Mouse (Mus musculus) lung, postnatal 10 days (tissue): ENCODE data around the gene Rbm47.

Experiments
- DNase-seq: peaks from one replicate; pipeline ENCODE4 v3.0.0; 2021

The Rbm47 gene

GRCm38 (mm10) chr5:66083350-66083749, 89.6 kb downstream of the Rbm47 start:
- DNase-seq, result peak; percentile 73

- DNase-seq, result no peak
Measured at GRCm38 (mm10) chr5:66082229-66082572, 90.7 kb downstream of the Rbm47 start.

DNA sequence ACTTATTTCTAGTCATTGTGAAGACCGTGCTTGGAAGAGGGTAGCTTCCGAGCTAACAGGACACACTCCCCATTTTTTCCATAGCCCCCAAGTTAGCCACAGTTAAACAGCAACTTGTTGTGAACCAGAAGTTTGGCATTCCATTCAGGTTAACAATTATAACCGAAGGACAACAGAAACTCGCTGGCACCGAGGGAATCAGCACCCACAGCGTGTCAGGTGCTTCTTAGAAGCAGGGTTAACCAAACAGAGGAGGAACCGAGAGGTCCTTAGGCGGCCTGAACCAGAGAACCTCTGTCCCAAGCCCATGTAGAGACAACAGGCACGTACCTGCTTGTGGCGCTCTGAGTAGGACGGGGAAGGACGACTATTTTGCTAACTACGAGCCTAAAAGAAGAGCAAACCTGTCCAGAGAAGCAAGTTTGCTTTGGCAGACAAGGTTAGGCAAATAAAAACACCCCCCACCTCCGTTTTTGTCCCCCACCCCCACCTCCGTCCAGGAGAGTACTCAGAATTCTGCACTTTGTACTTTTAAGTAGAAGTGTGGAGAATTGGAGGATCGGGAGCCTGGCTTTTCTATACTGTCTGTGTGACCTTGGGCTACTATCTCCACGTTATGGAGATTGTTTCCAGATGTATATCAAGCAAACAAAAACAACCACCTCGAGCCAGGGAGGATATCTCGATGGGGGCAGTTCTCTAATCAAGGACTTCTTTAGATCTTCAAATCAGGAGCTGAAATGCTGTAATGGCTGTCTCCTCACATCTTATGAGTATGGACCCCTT, 91.3 kb downstream of the Rbm47 start:
- no peak for DNase-seq

DNA sequence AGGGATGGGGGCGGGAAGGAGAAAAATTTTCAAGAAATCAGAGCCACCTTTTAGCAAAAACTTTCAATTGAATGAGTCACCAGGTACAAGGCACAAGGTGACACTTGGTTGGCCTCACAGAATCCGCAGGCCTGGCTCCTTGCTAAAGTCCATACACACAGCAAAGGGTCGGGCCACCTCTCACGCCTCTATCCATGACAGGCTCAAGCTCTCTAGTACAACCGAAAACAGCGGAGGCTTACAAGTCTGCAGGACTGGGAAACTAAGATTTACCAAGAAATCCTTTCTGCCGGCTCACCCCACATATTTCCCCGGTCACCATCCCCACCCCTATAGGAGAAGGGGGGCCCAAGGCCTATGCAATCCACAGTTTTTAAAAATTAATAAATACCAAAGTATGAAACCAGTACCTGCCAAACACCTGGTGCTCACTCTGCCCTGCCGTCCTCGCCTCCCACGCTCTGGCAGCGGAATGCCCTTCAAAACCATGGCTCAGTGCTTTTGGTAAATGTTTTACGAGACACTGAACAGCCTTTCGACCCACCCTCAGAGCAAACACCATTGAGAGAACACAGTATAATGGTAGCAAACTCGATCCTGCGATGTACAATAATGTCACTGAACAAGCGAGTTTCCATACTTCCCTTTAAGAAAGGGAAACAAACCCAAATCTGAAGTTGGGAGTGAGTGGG, 92.2 kb downstream of the Rbm47 start:
- DNase-seq, result peak; percentile 43

GRCm38 (mm10) chr5:66079358-66080179, 93.3 kb downstream of the Rbm47 start:
- DNase-seq, result no peak

DNA sequence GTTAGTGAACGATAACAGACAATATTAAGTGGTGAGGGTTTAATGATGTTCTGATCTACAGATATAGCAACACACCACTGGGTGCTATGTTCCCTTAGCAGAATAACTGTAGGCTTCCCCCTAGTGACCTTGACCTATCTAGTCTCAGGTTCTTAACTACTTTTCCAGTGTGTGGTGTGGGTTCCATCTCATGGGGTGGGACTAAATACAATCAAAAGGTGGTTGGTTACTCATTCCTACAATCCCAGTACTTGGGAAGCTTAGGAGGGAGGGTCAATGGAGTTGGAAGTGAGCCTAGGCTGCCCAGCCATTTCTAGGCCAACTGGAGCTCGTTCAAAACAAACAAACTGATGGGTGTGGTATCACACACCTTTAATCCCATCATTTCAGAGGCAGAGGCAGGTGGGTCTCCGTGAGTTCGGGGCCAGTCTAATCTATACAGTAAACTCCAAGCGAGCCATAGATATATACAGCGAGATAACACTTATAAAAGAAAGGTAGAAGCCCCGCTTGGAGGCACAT, 94.4 kb downstream of the Rbm47 start:
- no peak for DNase-seq

DNA sequence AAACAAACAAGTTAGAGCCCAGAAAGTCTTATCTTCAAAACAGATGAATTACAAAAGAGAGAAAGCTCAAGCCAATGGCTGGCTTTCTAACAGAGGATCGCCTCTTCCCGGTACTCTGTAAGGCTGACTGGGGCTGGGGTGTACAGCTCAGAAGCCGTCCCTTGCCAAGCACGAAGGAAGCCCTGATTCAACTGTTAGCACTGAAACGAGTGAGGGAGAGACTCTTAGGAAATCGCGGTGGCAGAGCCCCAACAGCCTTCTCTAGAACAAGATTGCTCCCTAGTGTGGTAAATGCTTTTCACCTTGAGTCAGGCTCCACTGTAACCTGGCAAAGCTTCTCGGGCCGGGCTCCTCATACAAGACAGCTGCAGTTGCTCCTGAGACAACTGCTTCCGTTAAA, 95.5 kb downstream of the Rbm47 start:
- peak; percentile 76 for DNase-seq

DNA sequence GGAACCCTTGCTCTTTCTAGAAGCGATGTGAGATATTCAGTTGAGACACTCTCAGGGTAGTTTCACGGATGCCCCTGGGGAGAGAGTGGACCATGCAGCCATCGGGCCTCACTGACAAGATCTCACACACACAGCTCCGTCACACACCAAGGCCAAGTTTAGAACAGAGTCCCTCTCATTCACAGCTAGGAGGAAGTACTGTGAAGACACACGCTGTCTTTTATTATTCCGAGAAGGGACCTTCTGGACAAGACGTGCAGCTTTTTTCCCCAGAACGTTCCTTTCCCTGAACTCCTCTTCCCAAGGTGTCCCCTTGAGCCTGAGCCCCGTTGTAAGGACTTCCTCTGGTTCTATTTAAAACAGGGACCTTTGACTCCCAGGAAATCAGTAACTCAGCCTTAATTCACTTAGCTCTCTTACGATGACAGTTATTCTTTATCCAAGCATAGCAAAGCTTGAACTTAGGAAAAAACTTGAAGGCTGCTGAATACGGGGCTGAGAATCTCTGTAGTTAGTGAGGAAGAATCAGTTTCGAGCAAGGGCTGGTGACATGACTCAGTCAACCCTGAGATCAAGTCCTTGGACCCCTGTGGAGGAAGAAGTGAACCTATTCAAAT, 96.1 kb downstream of the Rbm47 start:
- DNase-seq, result no peak

DNA sequence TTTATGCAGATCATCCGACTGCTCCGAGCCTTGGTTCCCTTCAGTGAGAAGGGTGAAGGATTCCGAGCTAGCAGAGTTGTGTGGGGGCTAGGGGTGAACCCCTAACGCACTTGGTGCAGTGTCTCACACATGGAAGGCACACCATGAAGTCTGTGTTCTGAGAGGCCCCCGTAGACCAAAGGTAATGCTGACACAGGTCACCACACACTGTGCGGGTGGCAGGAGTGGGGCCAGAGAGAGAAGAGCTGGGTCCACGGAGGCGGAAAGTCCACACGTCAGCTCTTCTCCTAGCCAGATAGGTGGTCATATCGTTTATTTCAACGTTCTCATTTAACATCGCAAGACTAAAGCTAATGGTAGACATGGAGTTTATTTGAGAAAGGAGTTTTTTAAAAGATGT, 97.0 kb downstream of the Rbm47 start:
- DNase-seq, result no peak

DNA sequence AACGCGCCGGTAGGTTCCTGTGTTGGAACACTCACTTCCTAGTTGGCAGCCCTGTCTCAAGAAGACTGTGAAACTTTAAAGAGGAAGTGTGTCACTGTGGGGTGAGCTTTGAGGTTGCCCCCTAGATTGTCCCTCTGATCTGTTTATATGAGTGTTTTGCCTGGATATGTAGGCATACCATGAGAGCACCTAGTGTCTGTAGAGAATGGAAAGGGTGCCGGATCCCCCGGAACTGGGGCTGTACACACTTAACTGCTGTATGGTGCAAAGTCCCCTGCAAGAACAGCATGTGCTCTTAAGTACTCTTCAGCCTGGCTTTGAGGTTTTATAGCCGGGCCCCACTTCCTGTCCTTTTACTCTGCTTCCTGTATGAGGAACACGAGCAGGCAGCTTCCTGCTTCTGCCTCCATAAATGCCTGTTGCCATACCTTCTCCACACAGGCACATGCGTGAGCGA, 97.9 kb downstream of the Rbm47 start:
- peak; percentile 32 for DNase-seq

- DNase-seq, result no peak
Measured at GRCm38 (mm10) chr5:66074235-66074634, 98.7 kb downstream of the Rbm47 start.

- no peak for DNase-seq
Measured at GRCm38 (mm10) chr5:66073604-66074164, 99.2 kb downstream of the Rbm47 start.

DNA sequence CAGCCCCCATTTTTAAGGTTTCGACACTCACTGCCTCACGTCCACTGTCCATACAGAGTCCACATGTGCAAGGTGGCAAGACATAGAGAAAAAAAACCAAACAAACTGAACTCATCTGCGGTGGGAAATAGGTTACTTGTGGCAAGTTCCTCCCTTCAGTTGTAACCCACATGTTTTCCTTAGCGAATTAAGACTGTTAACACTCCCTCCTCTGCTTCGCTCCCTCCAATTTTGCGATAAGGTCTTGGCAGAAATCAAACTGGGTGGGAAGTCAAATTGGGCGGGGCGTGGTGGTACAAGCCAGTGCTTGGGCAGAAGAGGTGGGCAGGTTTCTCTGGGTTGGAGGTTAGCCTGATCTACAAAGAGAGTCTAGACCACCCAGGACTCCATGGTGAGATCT, 101.2 kb downstream of the Rbm47 start:
- DNase-seq, result no peak

DNA sequence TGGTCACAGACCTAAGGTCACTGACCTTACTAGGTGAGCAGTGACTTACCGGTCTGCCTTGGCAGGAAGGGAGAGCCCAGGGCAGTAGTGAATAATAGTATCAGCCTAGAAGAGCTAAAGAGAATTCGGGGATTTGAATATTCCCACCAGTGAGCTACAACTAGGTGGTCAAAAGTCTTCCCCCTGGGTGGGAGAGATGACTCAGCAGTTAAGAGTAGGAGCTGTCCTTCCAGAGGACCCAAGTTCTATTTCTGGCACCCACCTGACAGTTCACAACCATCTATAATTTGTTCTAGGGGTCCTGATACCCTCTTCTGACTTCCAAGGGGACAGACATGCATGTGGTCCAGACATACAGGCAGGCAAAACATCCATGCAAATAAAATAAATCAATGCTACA, 102.6 kb downstream of the Rbm47 start:
- DNase-seq, result no peak

- DNase-seq, result peak; percentile 55
Measured at GRCm38 (mm10) chr5:66069470-66070144, 103.3 kb downstream of the Rbm47 start.

DNA sequence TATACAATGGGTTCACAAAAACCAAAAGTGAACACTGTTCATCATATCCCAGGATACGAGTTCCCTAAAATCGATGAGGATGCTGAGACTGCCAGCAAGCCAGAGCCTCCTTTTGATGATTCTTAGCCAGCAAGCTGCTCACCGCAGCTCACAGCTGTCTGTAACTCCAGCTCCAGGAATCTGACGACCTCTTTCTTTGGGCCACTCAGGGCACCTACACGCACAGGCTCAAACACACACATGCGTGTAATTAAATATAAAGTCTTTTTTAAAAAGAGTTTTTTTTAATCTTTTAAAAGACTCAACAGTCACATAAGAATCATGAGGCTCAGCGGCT, 103.8 kb downstream of the Rbm47 start:
- DNase-seq, result no peak

DNA sequence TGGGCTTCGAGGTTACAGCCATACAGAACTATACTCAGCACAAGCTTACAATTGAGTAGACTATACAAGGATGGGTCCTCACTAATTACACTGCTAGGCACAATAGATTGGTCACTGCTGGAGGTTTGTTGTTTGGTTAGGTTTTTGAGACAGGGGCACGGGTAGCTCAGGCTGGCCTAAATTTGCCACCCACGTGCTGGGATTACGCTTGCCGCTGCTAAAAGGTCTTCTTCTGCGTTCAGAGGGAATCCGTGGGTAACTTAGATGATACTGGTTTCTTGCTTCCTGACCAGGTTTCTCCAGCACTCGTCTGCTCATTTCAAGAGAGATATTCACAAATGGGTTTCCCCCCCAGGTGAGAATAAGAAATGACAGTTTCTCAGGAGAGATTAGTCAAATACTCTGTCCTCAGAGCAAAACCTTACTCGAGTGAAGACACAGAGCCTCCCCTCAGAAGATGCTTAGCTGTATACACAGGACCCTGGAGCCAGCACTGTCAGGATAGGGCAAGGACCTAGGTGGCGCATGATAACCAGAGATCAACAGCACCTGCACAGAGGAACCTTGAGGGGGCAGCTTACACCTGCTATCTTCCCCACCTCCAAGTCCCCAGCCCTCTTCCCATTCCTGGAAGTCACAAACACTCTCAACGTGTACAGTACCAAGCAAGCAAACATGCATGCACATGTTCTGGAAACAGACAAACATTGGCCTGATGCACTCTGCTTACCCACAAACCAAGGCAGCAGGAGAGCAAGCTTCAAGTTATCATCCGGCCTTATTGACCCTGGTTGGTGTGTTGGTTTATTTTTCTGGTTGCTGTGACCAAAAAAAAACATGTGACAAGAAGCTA, 104.6 kb downstream of the Rbm47 start:
- no peak for DNase-seq

GRCm38 (mm10) chr5:66067219-66067618, 105.7 kb downstream of the Rbm47 start:
- DNase-seq, result no peak

DNA sequence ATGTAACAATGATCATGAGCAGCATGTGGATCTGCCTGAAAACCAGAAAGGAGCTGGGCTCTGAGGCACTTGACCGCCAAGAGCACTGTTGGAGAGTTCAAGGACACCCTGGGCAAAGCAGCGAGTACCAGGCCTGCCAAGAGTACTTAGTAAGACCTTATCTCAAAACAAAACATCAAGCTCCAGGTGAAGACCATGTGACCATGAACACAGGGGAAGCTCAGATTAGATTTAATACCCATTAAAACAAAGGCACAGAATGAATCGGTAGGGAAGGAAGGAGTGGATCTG, 110.0 kb downstream of the Rbm47 start:
- no peak for DNase-seq

DNA sequence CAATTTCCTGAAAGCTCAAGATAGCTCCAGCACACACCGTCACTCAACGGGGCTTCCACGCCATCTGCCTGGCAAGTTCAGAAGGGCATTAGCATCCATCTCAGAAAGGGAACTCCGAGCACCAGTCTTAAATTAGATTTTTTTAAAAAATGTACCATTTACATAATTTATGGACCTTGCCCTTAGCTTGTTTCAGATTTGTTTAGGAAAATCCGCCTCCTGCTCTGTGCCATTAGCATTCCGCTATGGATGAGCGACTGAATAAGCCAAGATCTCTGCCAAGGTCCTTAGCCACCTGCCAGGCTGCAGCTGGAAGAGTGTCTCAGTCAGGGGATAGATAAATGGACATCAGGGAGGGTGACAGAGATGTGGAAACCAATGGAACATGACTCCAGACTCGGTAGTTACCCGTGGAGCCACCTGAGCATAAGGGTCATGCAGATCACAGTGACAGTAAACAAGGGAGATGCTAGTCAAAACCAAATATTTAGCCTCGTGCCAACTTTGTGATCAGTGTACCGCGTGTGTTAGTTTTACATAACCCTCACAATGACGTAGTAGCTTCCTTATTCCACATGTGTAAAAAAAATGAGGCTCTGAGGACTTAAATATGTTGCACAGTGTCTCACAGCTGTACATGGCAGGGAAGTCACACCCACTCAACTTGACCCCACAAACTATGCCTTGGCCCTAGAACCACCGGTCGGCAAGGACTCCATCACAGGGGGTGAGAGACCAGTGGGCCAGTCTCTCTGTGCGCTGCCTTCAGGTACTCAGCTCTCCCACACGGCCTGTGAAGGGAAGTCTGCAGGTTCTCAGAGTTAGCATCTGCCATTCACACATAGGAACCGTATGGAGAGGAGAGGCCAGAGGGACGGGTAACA, 110.6 kb downstream of the Rbm47 start:
- DNase-seq, result no peak
